Mouse (Mus musculus) ES-Bruce4 (cell line): ENCODE data around the gene Tbc1d9. TPM values are rescaled to one million over a fixed set of nuclear protein-coding genes. Genes with fewer than 3 reads are reported as not detected.

Experiments used
- H3K27ac ChIP-seq: 2 replicates; pipeline ENCODE4 v1.5.1; 2012; ENCODE audit warnings: low read length, inconsistent platforms; ENCODE audit not compliant: insufficient read depth
- H3K27me3 ChIP-seq: 2 replicates; pipeline ENCODE4 v1.6.1; 2012; ENCODE audit warnings: mild to moderate bottlenecking, low read length, inconsistent platforms; ENCODE audit not compliant: control insufficient read depth, poor library complexity, insufficient read depth, severe bottlenecking
- H3K36me3 ChIP-seq: 2 replicates; pipeline ENCODE4 v1.6.1; 2012; ENCODE audit warnings: inconsistent platforms, mild to moderate bottlenecking, low read length, moderate library complexity; ENCODE audit not compliant: control insufficient read depth, poor library complexity, insufficient read depth, severe bottlenecking
- H3K4me1 ChIP-seq: one replicate; pipeline ENCODE4 v1.8.1; 2011; ENCODE audit warnings: low read length; ENCODE audit not compliant: control insufficient read depth, insufficient read depth
- H3K4me3 ChIP-seq: 2 replicates; pipeline ENCODE4 v1.5.1; 2011; ENCODE audit warnings: low read depth, mild to moderate bottlenecking, low read length
- H3K9ac ChIP-seq: 2 replicates; pipeline ENCODE4 v1.6.1; 2012; ENCODE audit warnings: low read depth, mild to moderate bottlenecking, inconsistent platforms; ENCODE audit not compliant: poor library complexity, severe bottlenecking
- H3K9me3 ChIP-seq: replicated peaks from 2 replicates; pipeline ENCODE4 v1.6.1; 2012; ENCODE audit warnings: mild to moderate bottlenecking, low read length, inconsistent platforms; ENCODE audit not compliant: control insufficient read depth, poor library complexity, insufficient read depth, severe bottlenecking
- CTCF ChIP-seq: IDR thresholded peaks from one replicate; pipeline ENCODE4 v1.8.1; 2011; ENCODE audit warnings: low read depth, low read length
- EP300 ChIP-seq: IDR thresholded peaks from 2 replicates; pipeline ENCODE4 v1.6.1; 2011; ENCODE audit warnings: low read depth, low read length; ENCODE audit not compliant: insufficient read depth
- POLR2A ChIP-seq: IDR thresholded peaks from one replicate; pipeline ENCODE4 v1.8.1; 2011; ENCODE audit warnings: low read length; ENCODE audit not compliant: insufficient read depth
- polyA plus RNA-seq: library from polyadenylated mRNA; stranded (reverse); fragments of >200 nt; gene quantifications from 2 replicates; pipeline ENCODE4 v1.2.4, GENCODE M21; 2011; ENCODE audit warnings: low read depth; ENCODE audit not compliant: missing spikeins, insufficient read depth, insufficient read length

Gene Tbc1d9
- polyA plus RNA-seq, 1 experiment: 10.6 TPM

DNA sequence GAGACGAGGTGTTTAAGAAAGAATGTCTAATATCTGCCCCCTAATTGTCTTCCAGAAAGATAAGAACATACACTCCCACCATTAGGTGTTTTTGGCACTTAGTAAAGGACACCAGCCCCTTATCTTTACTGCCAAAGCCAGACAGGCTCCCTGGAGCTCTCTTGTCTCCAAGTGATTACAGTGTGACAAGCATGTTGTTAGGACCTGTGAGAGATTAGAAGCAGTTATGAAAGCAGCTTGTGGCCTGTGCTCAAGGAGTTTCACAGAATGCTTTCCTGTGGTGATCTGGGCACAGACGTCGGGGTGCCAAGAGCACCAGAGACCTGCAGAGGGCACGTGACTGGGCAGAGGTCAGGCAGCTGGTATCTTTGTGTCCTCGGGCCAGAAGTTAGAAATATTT lies 49.9 kb downstream of the Tbc1d9 start:
- TF ChIP-seq CTCF (no peak), EP300 (no peak), POLR2A (no peak)
- Histone ChIP-seq H3K9ac (no peak overlapping the region), H3K9me3 (no peaks in the 10 kb centered on the region; the same call in 1 of the 2 replicates)

DNA sequence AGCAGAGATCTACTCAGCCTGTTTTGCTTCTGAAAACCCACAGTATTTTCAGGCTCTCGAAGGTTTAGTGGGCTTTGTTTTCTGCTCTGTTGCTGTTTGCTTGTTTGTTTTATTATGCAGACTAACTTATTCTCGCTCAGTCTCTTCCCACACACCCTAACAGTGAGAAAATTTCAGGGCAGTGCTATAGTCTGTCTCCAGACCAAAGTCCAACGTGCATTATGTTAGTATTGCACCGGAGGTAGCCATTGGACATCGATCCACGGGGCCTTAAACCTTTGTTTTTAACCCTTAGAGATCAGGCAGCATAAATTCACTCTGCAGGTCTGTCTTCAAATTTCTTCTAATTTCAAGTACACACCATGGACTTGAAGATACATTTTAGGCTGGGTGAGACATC lies 51.4 kb downstream of the Tbc1d9 start:
- Histone ChIP-seq H3K4me3 (no peak overlapping the region), H3K27me3 (no peaks in the 10 kb centered on the region), H3K4me1 (no peaks in the 10 kb centered on the region), H3K36me3 (peaks cover 2% of the 10 kb centered on the region; the same call in 1 of the 2 replicates), H3K9me3 (no peaks in the 10 kb centered on the region; the same call in 1 of the 2 replicates), H3K27ac (no peak overlapping the region), H3K9ac (no peak overlapping the region)
- TF ChIP-seq POLR2A (no peak), CTCF (no peak), EP300 (no peak)

More for the DNA sequence above, 49.9 kb downstream of the Tbc1d9 start:
- Histone ChIP-seq H3K4me1 (no peaks in the 10 kb centered on the region), H3K36me3 (peaks cover 7% of the 10 kb centered on the region; the same call in 1 of the 2 replicates), H3K4me3 (no peak overlapping the region), H3K27me3 (no peaks in the 10 kb centered on the region), H3K27ac (no peak overlapping the region)

- H3K4me1 ChIP-seq: no peaks in the 10 kb centered on the region
- TF ChIP-seq CTCF (no peak), POLR2A (no peak), EP300 (no peak)
- no peak overlapping the region for H3K27ac ChIP-seq
- H3K9me3 ChIP-seq: no peaks in the 10 kb centered on the region; the same call in 1 of the 2 replicates
- no peaks in the 10 kb centered on the region for H3K27me3 ChIP-seq
- H3K36me3 ChIP-seq: no peaks in the 10 kb centered on the region
- no peak overlapping the region for H3K4me3 ChIP-seq
- no peak overlapping the region for H3K9ac ChIP-seq
Observed at GRCm38 (mm10) chr8:83217196-83217595, 52.0 kb downstream of the Tbc1d9 start.

DNA sequence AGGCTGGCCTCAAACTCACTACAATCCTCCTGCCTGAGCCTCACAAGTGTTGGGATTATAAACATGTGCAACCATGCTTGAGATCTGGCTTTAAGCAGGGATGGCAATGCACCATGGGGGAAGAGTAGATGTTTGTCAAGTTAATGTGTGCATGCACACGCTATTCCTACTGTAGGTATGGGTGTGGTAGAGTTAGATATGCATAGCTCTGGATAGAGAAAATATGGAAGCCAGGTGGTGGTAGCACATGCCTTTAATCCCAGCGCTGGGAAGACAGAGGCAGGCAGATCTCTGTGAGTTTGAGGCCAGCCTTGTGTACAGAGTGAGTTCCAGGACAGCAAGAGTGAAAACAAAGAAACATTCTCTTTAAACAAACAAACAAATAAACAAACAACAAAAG lies 52.7 kb downstream of the Tbc1d9 start:
- Histone ChIP-seq H3K4me3 (no peak overlapping the region), H3K4me1 (no peaks in the 10 kb centered on the region), H3K9ac (no peak overlapping the region), H3K9me3 (no peaks in the 10 kb centered on the region; the same call in 1 of the 2 replicates), H3K27ac (no peak overlapping the region), H3K27me3 (no peaks in the 10 kb centered on the region), H3K36me3 (no peaks in the 10 kb centered on the region)
- TF ChIP-seq CTCF: no peak
- TF ChIP-seq POLR2A: no peak
- TF ChIP-seq EP300: no peak

GRCm38 (mm10) chr8:83219392-83219791 lies 54.2 kb downstream of the Tbc1d9 start:
- H3K9ac ChIP-seq: no peak overlapping the region
- H3K4me1 ChIP-seq: no peaks in the 10 kb centered on the region
- H3K4me3 ChIP-seq: no peak overlapping the region
- H3K27me3 ChIP-seq: no peaks in the 10 kb centered on the region
- H3K9me3 ChIP-seq: no peaks in the 10 kb centered on the region; the same call in 1 of the 2 replicates
- no peaks in the 10 kb centered on the region for H3K36me3 ChIP-seq
- no peak overlapping the region for H3K27ac ChIP-seq
- no peak for TF ChIP-seq POLR2A
- TF ChIP-seq EP300: no peak
- no peak for TF ChIP-seq CTCF

- Histone ChIP-seq H3K4me1 (no peaks in the 10 kb centered on the region), H3K27ac (no peak overlapping the region), H3K9ac (no peak overlapping the region), H3K36me3 (no peaks in the 10 kb centered on the region), H3K9me3 (no peaks in the 10 kb centered on the region; the same call in 1 of the 2 replicates), H3K4me3 (no peak overlapping the region), H3K27me3 (no peaks in the 10 kb centered on the region)
- TF ChIP-seq EP300 (no peak), POLR2A (no peak), CTCF (no peak)
Observed at GRCm38 (mm10) chr8:83220746-83221145, 55.6 kb downstream of the Tbc1d9 start.
